Mouse (Mus musculus) spleen, adult 2 months (tissue): ENCODE data around the gene Cyp2w1.

ENCODE experiments used
- CTCF ChIP-seq: fragments of 200-500 bp; IDR thresholded peaks from 2 replicates; pipeline ENCODE4 v1.5.1; 2011; ENCODE audit warnings: mild to moderate bottlenecking, inconsistent platforms; ENCODE audit not compliant: insufficient read depth, insufficient read length, insufficient replicate concordance; ENCODE audit errors: extremely low read depth
- POLR2A ChIP-seq: fragments of 200-500 bp; IDR thresholded peaks from 2 replicates; pipeline ENCODE4 v1.6.1; 2011; ENCODE audit warnings: low read depth, low read length, inconsistent platforms

DNA sequence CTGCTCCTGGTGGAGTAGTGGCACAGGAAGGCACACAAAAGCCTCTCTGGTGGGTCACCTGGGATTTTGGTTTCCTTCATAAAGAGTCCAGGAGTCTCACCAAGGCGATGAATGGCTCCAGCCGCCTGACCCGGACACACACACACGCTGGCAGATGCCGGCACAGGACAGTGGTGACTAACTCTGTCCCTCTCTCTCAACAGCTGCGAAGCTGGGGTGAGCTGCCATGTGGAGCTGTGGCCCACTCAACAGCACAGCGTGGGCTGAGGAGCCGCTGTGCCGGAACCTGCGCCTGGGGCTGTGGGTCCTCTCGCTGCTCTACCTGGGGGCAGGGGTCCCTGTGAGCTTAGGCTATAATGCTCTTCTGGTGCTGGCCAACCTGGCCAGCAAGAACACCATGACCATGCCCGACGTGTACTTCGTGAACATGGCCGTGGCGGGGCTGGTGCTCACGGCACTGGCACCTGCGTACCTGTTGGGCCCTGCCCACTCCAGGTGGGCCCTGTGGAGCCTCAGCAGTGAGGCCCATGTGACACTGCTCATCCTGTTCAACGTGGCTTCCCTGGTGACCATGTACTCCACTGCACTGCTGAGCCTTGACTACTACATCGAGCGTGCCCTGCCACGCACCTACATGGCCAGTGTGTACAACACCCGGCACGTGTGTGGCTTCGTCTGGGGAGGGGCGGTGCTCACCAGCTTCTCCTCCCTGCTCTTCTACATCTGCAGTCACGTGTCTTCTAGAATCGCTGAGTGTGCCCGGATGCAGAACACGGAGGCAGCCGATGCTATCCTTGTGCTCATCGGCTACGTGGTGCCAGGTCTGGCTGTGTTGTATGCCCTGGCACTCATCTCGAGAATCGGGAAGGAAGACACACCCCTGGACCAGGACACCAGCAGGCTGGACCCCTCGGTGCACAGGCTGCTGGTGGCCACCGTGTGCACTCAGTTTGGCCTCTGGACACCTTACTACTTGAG lies 40.1 kb downstream of the Cyp2w1 start:
- no peak for TF ChIP-seq CTCF
- no peak for TF ChIP-seq POLR2A
